Mouse (Mus musculus) midbrain, postnatal 0 days (tissue): ENCODE measurements around the gene Cd86. TPM values are rescaled to one million over a fixed set of nuclear protein-coding genes. Genes with fewer than 3 reads are reported as not detected.

Experiments used
- ATAC-seq: fragments of 200-750 bp; cut with Nextera tagmentation; 2 replicates; pipeline ENCODE4 v1.8.0; 2017; ENCODE audit warnings: moderate number of reproducible peaks, mild to moderate bottlenecking, moderate TSS enrichment, moderate library complexity; ENCODE audit not compliant: low FRiP score
- DNase-seq: peaks from one replicate; pipeline ENCODE4 v3.0.0-alpha.2; 2015; ENCODE audit warnings: low spot score
- H3K27ac ChIP-seq: fragments of 300-500 bp; sonication (generic); 2 replicates; pipeline ENCODE4 v1.5.1; 2014; ENCODE audit warnings: low read depth, mild to moderate bottlenecking, low read length, mixed read lengths
- H3K27me3 ChIP-seq: fragments of 300-500 bp; sonication (generic); 2 replicates; pipeline ENCODE4 v1.6.1; 2014; ENCODE audit warnings: low read length, control low read depth, mixed read lengths; ENCODE audit not compliant: insufficient read depth
- H3K36me3 ChIP-seq: fragments of 300-500 bp; sonication (generic); 2 replicates; pipeline ENCODE4 v1.6.1; 2014; ENCODE audit warnings: low read length, control low read depth, mixed read lengths; ENCODE audit not compliant: insufficient read depth
- H3K4me1 ChIP-seq: fragments of 300-500 bp; sonication (generic); 2 replicates; pipeline ENCODE4 v1.6.1; 2014; ENCODE audit warnings: mild to moderate bottlenecking, control low read depth, antibody characterized with exemption, low read length, mixed read lengths; ENCODE audit not compliant: insufficient read depth
- H3K4me2 ChIP-seq: fragments of 300-500 bp; sonication (generic); 2 replicates; pipeline ENCODE4 v1.6.1; 2014; ENCODE audit warnings: low read depth, mild to moderate bottlenecking, low read length, mixed read lengths; ENCODE audit not compliant: poor library complexity, severe bottlenecking
- H3K4me3 ChIP-seq: fragments of 300-500 bp; sonication (generic); 2 replicates; pipeline ENCODE4 v1.5.1; 2014; ENCODE audit warnings: low read depth, mild to moderate bottlenecking, low read length, moderate library complexity
- H3K9ac ChIP-seq: fragments of 300-500 bp; sonication (generic); replicated peaks from 2 replicates; pipeline ENCODE4 v1.6.1; 2014; ENCODE audit warnings: mild to moderate bottlenecking, low read length, moderate library complexity, mixed read lengths; ENCODE audit not compliant: poor library complexity, severe bottlenecking
- H3K9me3 ChIP-seq: fragments of 300-500 bp; sonication (generic); 2 replicates; pipeline ENCODE4 v1.6.1; 2016; ENCODE audit warnings: low read length, control low read depth
- CTCF ChIP-seq: IDR thresholded peaks from 2 replicates; pipeline ENCODE4 v1.5.1; 2016; ENCODE audit warnings: antibody characterized with exemption, mild to moderate bottlenecking
- WGBS: fragments of 180-500 bp; shearing (Covaris S2); extraction: QIAGEN DNeasy Blood & Tissue Kit; methylation state at CpG from one replicate; pipeline ENCODE4 v1.1.7; 2014; 5-methylcytosine and 5-hydroxymethylcytosine counted together
- polyA plus RNA-seq: library from polyadenylated mRNA; unstranded; fragments of >200 nt; fragmentation: Nextera tagmentation; extraction: Ambion mirVana; gene quantifications from 2 replicates; pipeline ENCODE4 v1.2.1, GENCODE M21; 2015
- total RNA-seq: library from RNA; depleted of rRNA; stranded (reverse); fragments of >200 nt; gene quantifications from 2 replicates; pipeline ENCODE4 v1.2.3, GENCODE M21; 2014; rRNA removed

The Cd86 gene
- total and polyA plus RNA-seq, 2 experiments from 2014 or later, result 1.7 to 2.3 TPM

DNA sequence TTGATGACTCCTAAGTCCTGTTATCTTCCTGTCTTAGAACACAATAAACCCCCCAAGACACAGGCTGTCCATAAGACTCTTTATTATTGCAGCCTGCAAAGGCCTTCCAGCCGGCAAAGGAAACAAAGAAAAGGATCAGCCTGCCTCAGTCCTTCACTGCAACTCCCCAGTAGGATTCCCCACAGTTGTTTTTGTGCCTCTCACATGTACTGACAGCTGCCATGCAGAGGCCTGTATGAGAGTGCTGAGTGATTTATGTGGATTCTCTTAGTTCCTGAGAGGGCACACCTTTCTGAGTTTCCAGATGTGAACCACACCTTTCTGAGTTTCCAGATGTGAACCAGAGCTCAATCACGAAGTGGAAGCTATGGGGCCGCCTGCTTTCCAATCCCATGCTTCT lies 83.8 kb downstream of the Cd86 start:
- Histone ChIP-seq H3K4me1 (no peaks in the 10 kb centered on the region), H3K4me3 (no peak overlapping the region), H3K4me2 (no peak overlapping the region), H3K9me3 (no peaks in the 10 kb centered on the region), H3K36me3 (no peaks in the 10 kb centered on the region), H3K27ac (no peak overlapping the region), H3K9ac (no peak overlapping the region), H3K27me3 (no peaks in the 10 kb centered on the region)
- WGBS, result 49% methylated on average over 3 of the region's 3 CpGs
- TF ChIP-seq CTCF, result no peak
- ATAC-seq, result no peak
- DNase-seq, result no peak

DNA sequence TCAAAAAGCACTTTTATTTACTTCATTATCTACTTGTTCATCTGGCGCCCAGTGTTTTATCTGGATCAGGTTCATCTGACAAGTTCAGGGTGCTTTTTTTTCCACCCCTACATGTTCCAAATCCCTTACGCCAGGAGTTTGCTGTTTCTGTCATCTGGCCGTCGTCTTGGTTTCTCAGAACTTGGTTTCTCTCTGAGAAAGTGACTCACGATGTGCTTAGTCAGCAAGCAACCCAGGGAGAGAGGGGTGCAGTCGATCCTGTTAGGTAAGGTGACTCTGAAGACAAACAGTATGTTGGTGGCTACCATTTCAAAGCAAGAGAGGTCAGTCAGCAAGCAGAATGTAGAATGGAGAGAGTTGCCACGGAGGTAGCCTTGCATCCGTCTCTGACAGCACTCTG lies 93.9 kb downstream of the Cd86 start:
- 84% methylated on average over 8 of the region's 8 CpGs for WGBS
- H3K4me2 ChIP-seq, result no peak overlapping the region
- H3K9ac ChIP-seq, result no peak overlapping the region
- H3K27ac ChIP-seq, result no peak overlapping the region
- no peak for TF ChIP-seq CTCF
- no peaks in the 10 kb centered on the region for H3K9me3 ChIP-seq
- H3K4me3 ChIP-seq, result no peak overlapping the region
- no peak for ATAC-seq
- H3K4me1 ChIP-seq, result no peaks in the 10 kb centered on the region
- H3K27me3 ChIP-seq, result no peaks in the 10 kb centered on the region
- no peak for DNase-seq
- no peaks in the 10 kb centered on the region for H3K36me3 ChIP-seq

GRCm38 (mm10) chr16:36561386-36562338 lies 104.2 kb downstream of the Cd86 start, which contains the start of gene Casr:
Gene Casr, minus strand, starts transcription at chr16:36562141.
- TF ChIP-seq CTCF, result no peak
- Histone ChIP-seq H3K27ac (no peak within 1 kb of the TSS), H3K27me3 (peaks cover 6% of the 10 kb centered on the region; the same call in 1 of the 2 replicates), H3K9ac (peak within 1 kb of the TSS; percentile 24; the same call in 1 of the 2 replicates), H3K4me1 (0 out of 2 replicates have a peak, but pooled peaks cover 5% of the 10 kb centered on the region), H3K9me3 (no peaks in the 10 kb centered on the region), H3K4me3 (peak within 1 kb of the TSS; percentile 47), H3K4me2 (peak within 1 kb of the TSS; percentile 98), H3K36me3 (no peaks in the 10 kb centered on the region)
- no peak for DNase-seq
- ATAC-seq, result peak; percentile 44
- 3% methylated on average over 36 of the region's 36 CpGs for WGBS

DNA sequence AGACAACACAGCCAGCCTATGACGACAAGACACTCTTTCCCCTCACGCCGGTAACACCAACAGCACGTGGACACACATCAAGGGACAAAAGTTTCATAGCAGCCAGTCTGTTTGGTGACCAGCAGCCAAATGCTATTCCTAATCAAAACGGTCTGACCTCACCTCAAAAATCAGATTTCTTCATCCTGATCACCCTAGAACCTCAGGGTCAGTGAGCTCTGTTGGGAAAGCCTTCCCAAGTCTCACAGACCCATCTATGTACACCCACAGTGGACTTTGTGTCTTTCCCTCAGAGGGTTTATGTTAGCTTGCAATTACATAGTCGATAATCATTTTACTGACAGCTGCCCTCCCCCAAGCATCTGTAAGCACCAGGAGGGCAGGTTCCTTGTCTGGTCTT lies 106.3 kb downstream of the Cd86 start:
- 91% methylated on average over 6 of the region's 6 CpGs for WGBS
- H3K27me3 ChIP-seq, result peaks cover 6% of the 10 kb centered on the region; the same call in 1 of the 2 replicates
- H3K27ac ChIP-seq, result no peak overlapping the region
- H3K4me2 ChIP-seq, result no peak overlapping the region
- no peaks in the 10 kb centered on the region for H3K9me3 ChIP-seq
- no peak overlapping the region for H3K9ac ChIP-seq
- H3K4me1 ChIP-seq, result 0 out of 2 replicates have a peak, but pooled peaks cover 5% of the 10 kb centered on the region
- no peak for TF ChIP-seq CTCF
- DNase-seq (no peak), ATAC-seq (no peak)
- H3K4me3 ChIP-seq, result no peak overlapping the region
- no peaks in the 10 kb centered on the region for H3K36me3 ChIP-seq

DNA sequence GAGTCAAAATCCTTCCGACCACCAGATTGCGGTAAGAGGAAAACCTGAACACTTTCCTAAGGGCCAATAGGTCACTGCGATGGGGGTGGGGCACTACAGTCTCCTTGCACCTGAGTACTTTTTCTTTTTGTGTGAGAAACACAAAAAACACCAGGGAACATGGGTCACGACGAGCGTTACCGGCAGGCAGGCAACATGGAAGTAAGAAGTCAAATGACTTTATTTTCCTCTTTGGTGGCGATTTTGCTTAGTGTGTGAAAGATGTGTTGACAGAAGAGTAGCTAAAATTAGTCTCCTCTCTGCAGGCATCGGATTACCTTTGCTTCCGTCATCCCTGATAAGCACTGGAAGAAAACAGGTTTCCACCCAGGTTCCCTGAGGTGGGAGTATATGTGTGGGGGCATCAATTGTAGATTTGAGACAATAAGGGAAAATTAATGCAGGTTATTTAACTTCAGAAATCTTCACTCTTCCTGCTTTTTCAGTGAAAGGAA lies 110.2 kb downstream of the Cd86 start:
- H3K4me1 ChIP-seq, result no peaks in the 10 kb centered on the region
- H3K4me3 ChIP-seq, result no peak overlapping the region
- ATAC-seq (no peak), DNase-seq (no peak)
- H3K4me2 ChIP-seq, result no peak overlapping the region
- no peaks in the 10 kb centered on the region for H3K36me3 ChIP-seq
- H3K9me3 ChIP-seq, result no peaks in the 10 kb centered on the region
- TF ChIP-seq CTCF, result no peak
- WGBS, result 83% methylated on average over 10 of the region's 10 CpGs
- no peak overlapping the region for H3K9ac ChIP-seq
- H3K27ac ChIP-seq, result no peak overlapping the region
- H3K27me3 ChIP-seq, result no peaks in the 10 kb centered on the region

Other genes with a start within 250 kb of the Cd86 start
- gene Stfa3, start 210.7 kb downstream of the Cd86 start, total RNA-seq, result 9.9 TPM in 1 of 2 replicates, not detected in the other
- gene Stfa3, start 210.7 kb downstream of the Cd86 start, polyA plus RNA-seq, result not detected in 2 replicates
- gene Casr, start 103.9 kb downstream of the Cd86 start, total RNA-seq, result 1.3 and 1.5 TPM in 2 replicates
- gene Casr, start 103.9 kb downstream of the Cd86 start, polyA plus RNA-seq, result 0.33 and 0.52 TPM in 2 replicates
- 0.52 and 0.93 TPM in 2 replicates for gene Ildr1, start 27.9 kb upstream of the Cd86 start, total RNA-seq
- gene Ildr1, start 27.9 kb upstream of the Cd86 start, polyA plus RNA-seq, result 1.1 and 1.2 TPM in 2 replicates
- 21.1 and 24.8 TPM in 2 replicates for gene Slc15a2, start 118.9 kb upstream of the Cd86 start, total RNA-seq
- 19.7 and 23.8 TPM in 2 replicates for gene Slc15a2, start 118.9 kb upstream of the Cd86 start, polyA plus RNA-seq
- 16.7 and 20.5 TPM in 2 replicates for gene Iqcb1, start 162.3 kb upstream of the Cd86 start, total RNA-seq
- 63.8 and 70.0 TPM in 2 replicates for gene Iqcb1, start 162.3 kb upstream of the Cd86 start, polyA plus RNA-seq
- 0.14 and 1.0 TPM in 2 replicates for gene Eaf2, start 208.9 kb upstream of the Cd86 start, total RNA-seq
- 1.1 and 1.3 TPM in 2 replicates for gene Eaf2, start 208.9 kb upstream of the Cd86 start, polyA plus RNA-seq
- 41.3 and 70.4 TPM in 2 replicates for gene Golgb1, start 209.1 kb upstream of the Cd86 start, total RNA-seq
- 84.1 and 101 TPM in 2 replicates for gene Golgb1, start 209.1 kb upstream of the Cd86 start, polyA plus RNA-seq